10 mouse cellular contexts compared by ENCODE assay signal in genomic region chr3:103573106-103573790, GRCm38 (mm10). TPM values are rescaled to one million over a fixed set of nuclear protein-coding genes. Genes with fewer than 3 reads are reported as not detected.
A peak's percentile ranks its signal among the peaks of the same experiment; 100 is the strongest.
DNase-seq lines count a peak whose midpoint lies in the region; ATAC-seq and TF ChIP-seq lines count a peak whose summit lies in the region.
"Had no signal": no experiment of that assay in that cellular context is flagged by ENCODE, and none has a peak within 500 bp of the region (broad histone marks: within the 10 kb centered on the region; RNA-seq: fewer than 3 reads in every experiment).

No protein-coding gene starts in this region.

- no peak for TF ChIP-seq EP300 in heart, adult 2 months (IDR thresholded peaks at IDR 0.05; ENCODE audit: insufficient read depth, low read depth, low read length)

- WGBS in heart, embryonic 10.5 days: 2% methylated on average over 20 of the region's 20 CpGs
- 3% methylated on average over 20 of the region's 20 CpGs for WGBS in heart, adult 2 months
- WGBS in hindbrain, embryonic 11.5 days: 1% methylated on average over 20 of the region's 20 CpGs
- WGBS in kidney, embryonic 15.5 days: 2% methylated on average over 20 of the region's 20 CpGs

- no peak for TF ChIP-seq POLR2A in heart, adult 2 months (IDR thresholded peaks at IDR 0.05; ENCODE audit: insufficient read depth, low read depth, low read length)

- TF ChIP-seq CTCF in heart, adult 2 months (IDR thresholded peaks at IDR 0.05): no peak

- no peak overlapping the region for H3K9ac ChIP-seq in heart, adult 2 months (ENCODE audit: low read depth, low read length)
- H3K9ac ChIP-seq in hindbrain, embryonic 11.5 days (ENCODE audit: low read depth, low read length): 0 out of 2 replicates have a peak overlapping the region, but pooled peaks have one; percentile 20
- no peak overlapping the region for H3K9ac ChIP-seq in kidney, embryonic 15.5 days
- H3K9ac ChIP-seq: liver, embryonic 14.5 days had no signal

- peak overlapping the region; percentile 16; the same call in 1 of the 2 replicates for H3K4me3 ChIP-seq in heart, embryonic 10.5 days
- no peak overlapping the region for H3K4me3 ChIP-seq in heart, adult 2 months
- peak overlapping the region; percentile 11; the same call in 1 of the 2 replicates for H3K4me3 ChIP-seq in hindbrain, embryonic 11.5 days (ENCODE audit: low read depth, low read length)
- no peak overlapping the region for H3K4me3 ChIP-seq in kidney, embryonic 15.5 days (replicated peaks)

- H3K9me3 ChIP-seq in heart, embryonic 10.5 days: no peaks in the 10 kb centered on the region
- H3K9me3 ChIP-seq in hindbrain, embryonic 11.5 days (ENCODE audit: control insufficient read depth, low read length): no peaks in the 10 kb centered on the region
- H3K9me3 ChIP-seq in kidney, embryonic 15.5 days (replicated peaks): no peaks in the 10 kb centered on the region

- H3K36me3 ChIP-seq in heart, embryonic 10.5 days: no peaks in the 10 kb centered on the region
- H3K36me3 ChIP-seq in heart, adult 2 months (ENCODE audit: control insufficient read depth, insufficient read depth, low read length): no peaks in the 10 kb centered on the region
- no peaks in the 10 kb centered on the region for H3K36me3 ChIP-seq in hindbrain, embryonic 11.5 days (ENCODE audit: control insufficient read depth, insufficient read depth, low read length)
- H3K36me3 ChIP-seq in kidney, embryonic 15.5 days: no peaks in the 10 kb centered on the region

- DNase-seq in heart, embryonic 10.5 days (ENCODE audit: low spot score): no peak
- DNase-seq in heart, adult 2 months: no peak
- peak; percentile 65 to 67 for DNase-seq in cerebellum, postnatal 25 days
- peak; percentile 44 for DNase-seq in hindbrain, embryonic 11.5 days (ENCODE audit: low spot score)
- peak; percentile 29 for DNase-seq in neural tube, embryonic 10.5 days (ENCODE audit: extremely low spot score, low spot score)
- no peak for DNase-seq in spleen, adult 18-20 months
- no peak for DNase-seq in frontal cortex, postnatal 25 days (ENCODE audit: low spot score in 2 of 2)

- no peak overlapping the region for H3K27ac ChIP-seq in heart, embryonic 10.5 days
- H3K27ac ChIP-seq in heart, adult 2 months: no peak overlapping the region
- H3K27ac ChIP-seq in hindbrain, embryonic 11.5 days (ENCODE audit: low read depth, low read length): no peak overlapping the region
- H3K27ac ChIP-seq in kidney, embryonic 15.5 days: no peak overlapping the region
- H3K27ac ChIP-seq: kidney, postnatal 0 days; liver, embryonic 14.5 days had no signal

- peaks cover 31% of the 10 kb centered on the region for H3K4me1 ChIP-seq in heart, embryonic 10.5 days
- H3K4me1 ChIP-seq in heart, adult 2 months (ENCODE audit: control insufficient read depth, insufficient read depth, low read length): no peaks in the 10 kb centered on the region; the same call in 1 of the 2 replicates
- peaks cover 14% of the 10 kb centered on the region for H3K4me1 ChIP-seq in hindbrain, embryonic 11.5 days (replicated peaks; ENCODE audit: control insufficient read depth, insufficient read depth, low read length)
- peaks cover 25% of the 10 kb centered on the region for H3K4me1 ChIP-seq in kidney, embryonic 15.5 days

- H3K4me2 ChIP-seq in hindbrain, embryonic 11.5 days (replicated peaks; ENCODE audit: low read depth, low read length): peak overlapping the region; percentile 24
- H3K4me2 ChIP-seq in kidney, embryonic 15.5 days: no peak overlapping the region

- 0 out of 2 replicates have a peak, but pooled peaks have one; percentile 4 for ATAC-seq in hindbrain, embryonic 11.5 days (ENCODE audit: low FRiP score)
- no peak for ATAC-seq in kidney, embryonic 15.5 days (replicated peaks; ENCODE audit: low FRiP score)

- no peaks in the 10 kb centered on the region for H3K79me2 ChIP-seq in heart, adult 2 months (replicated peaks; ENCODE audit: control insufficient read depth, insufficient read depth, low read length)

- intact Hi-C loops in heart, adult 2 months (cut with DNase I): no loop called here

- peaks cover 75% of the 10 kb centered on the region for H3K27me3 ChIP-seq in heart, embryonic 10.5 days (ENCODE audit: insufficient read depth, poor library complexity, severe bottlenecking)
- peaks cover 16% of the 10 kb centered on the region for H3K27me3 ChIP-seq in heart, adult 2 months (ENCODE audit: control insufficient read depth, insufficient read depth, low read length)
- peaks cover 53% of the 10 kb centered on the region for H3K27me3 ChIP-seq in hindbrain, embryonic 11.5 days (ENCODE audit: control insufficient read depth, insufficient read depth, low read length)
- H3K27me3 ChIP-seq in kidney, embryonic 15.5 days: peaks cover 72% of the 10 kb centered on the region

RNA-seq across cellular contexts. Expression of gene Syt6, which starts 1.8 kb away (rescaled TPM):
- polyA plus RNA-seq in heart, embryonic 10.5 days (2016; fragmentation: Nextera tagmentation; extraction: Ambion mirVana): 0.34 and 0.51 TPM in 2 replicates
- total RNA-seq in heart, adult 2 months (2021): under 1 TPM in 1 of 2 experiments, not detected in 1; 0.05 TPM
- polyA plus RNA-seq in heart, adult 2 months (2012; rRNA removed): not detected in 2 replicates
- 2.7 and 3.1 TPM in 2 replicates for polyA plus RNA-seq in hindbrain, embryonic 11.5 days (2014; fragmentation: Nextera tagmentation; extraction: Ambion mirVana)
- polyA plus RNA-seq in kidney, embryonic 15.5 days (2015; fragmentation: Nextera tagmentation; extraction: Ambion mirVana): 0.17 and 0.46 TPM in 2 replicates

Comparison
In these comparisons a context has a peak if more than half of its experiments do, and no peak if none do; other contexts are left out.
1. H3K4me3 ChIP-seq: peak in heart, embryonic 10.5 days (single experiment) and hindbrain, embryonic 11.5 days (single experiment); none in heart, adult 2 months (single experiment) and kidney, embryonic 15.5 days (single experiment).
2. DNase-seq: peak in cerebellum, postnatal 25 days (2 of 2), hindbrain, embryonic 11.5 days (single experiment) and neural tube, embryonic 10.5 days (single experiment); none in heart, embryonic 10.5 days (single experiment), heart, adult 2 months (0 of 2), spleen, adult 18-20 months (0 of 2) and frontal cortex, postnatal 25 days (0 of 2).